Mouse (Mus musculus) G1E (cell line): ENCODE measurements around the gene Rnf25.

Source experiments
- CTCF ChIP-seq: IDR thresholded peaks from 2 replicates; pipeline ENCODE4 v1.5.1; 2012; ENCODE audit warnings: low read depth, low read length, inconsistent platforms, mixed read lengths
- GATA1 ChIP-seq: IDR thresholded peaks from 2 replicates; pipeline ENCODE4 v1.6.1; 2012; ENCODE audit warnings: borderline replicate concordance, low read length, inconsistent platforms, mixed read lengths
- GATA2 ChIP-seq: IDR thresholded peaks from 2 replicates; pipeline ENCODE4 v1.6.1; 2012; ENCODE audit warnings: low read depth, low read length, inconsistent platforms, borderline replicate concordance
- POLR2AphosphoS5 ChIP-seq: IDR thresholded peaks from 2 replicates; pipeline ENCODE4 v1.6.1; 2012; ENCODE audit warnings: low read depth, low read length, inconsistent platforms; ENCODE audit not compliant: insufficient replicate concordance
- TAL1 ChIP-seq: conservative IDR thresholded peaks from 2 replicates; pipeline ENCODE4 v1.6.1; 2012; ENCODE audit warnings: low read depth, low read length, inconsistent platforms, mixed read lengths

- TF ChIP-seq CTCF (no peak), GATA1 (no peak), GATA2 (no peak), TAL1 (no peak), POLR2AphosphoS5 (no peak)
Observed at GRCm38 (mm10) chr1:74600501-74601266, 513 bp downstream of the Rnf25 start.
